Mouse (Mus musculus): ENCODE results near the gene Zdhhc14.

The Zdhhc14 gene

GRCm38 (mm10) chr17:5504969-5505368 is 12.6 kb downstream of the Zdhhc14 start:
- no peak for DNase-seq (ENCODE audit: inconsistent ontology term)

GRCm38 (mm10) chr17:5506553-5506952 is 14.2 kb downstream of the Zdhhc14 start:
- peak; percentile 14 for DNase-seq (ENCODE audit: inconsistent ontology term)

GRCm38 (mm10) chr17:5506988-5507387 is 14.6 kb downstream of the Zdhhc14 start:
- DNase-seq (ENCODE audit: inconsistent ontology term): no peak

- DNase-seq (ENCODE audit: inconsistent ontology term): no peak
Measured at GRCm38 (mm10) chr17:5508030-5508429, 15.7 kb downstream of the Zdhhc14 start.

GRCm38 (mm10) chr17:5510564-5510963 is 18.2 kb downstream of the Zdhhc14 start:
- DNase-seq (ENCODE audit: inconsistent ontology term): no peak

- no peak for DNase-seq (ENCODE audit: inconsistent ontology term)
Measured at GRCm38 (mm10) chr17:5511724-5512123, 19.4 kb downstream of the Zdhhc14 start.

- DNase-seq (ENCODE audit: inconsistent ontology term): no peak
Measured at GRCm38 (mm10) chr17:5519466-5519865, 27.1 kb downstream of the Zdhhc14 start.

GRCm38 (mm10) chr17:5519910-5520592 is 27.7 kb downstream of the Zdhhc14 start:
- no peak for DNase-seq (ENCODE audit: inconsistent ontology term)

- no peak for DNase-seq (ENCODE audit: inconsistent ontology term)
Measured at GRCm38 (mm10) chr17:5521532-5521931, 29.2 kb downstream of the Zdhhc14 start.

- no peak for DNase-seq (ENCODE audit: inconsistent ontology term)
Measured at GRCm38 (mm10) chr17:5529552-5529951, 37.2 kb downstream of the Zdhhc14 start.

- no peak for DNase-seq (ENCODE audit: inconsistent ontology term)
Measured at GRCm38 (mm10) chr17:5532816-5533215, 40.5 kb downstream of the Zdhhc14 start.

- no peak for DNase-seq (ENCODE audit: inconsistent ontology term)
Measured at GRCm38 (mm10) chr17:5535357-5535756, 43.0 kb downstream of the Zdhhc14 start.

GRCm38 (mm10) chr17:5536259-5537094 is 44.1 kb downstream of the Zdhhc14 start:
- no peak for DNase-seq (ENCODE audit: inconsistent ontology term)

GRCm38 (mm10) chr17:5537095-5537575 is 44.8 kb downstream of the Zdhhc14 start:
- peak; percentile 60 for DNase-seq (ENCODE audit: inconsistent ontology term)

GRCm38 (mm10) chr17:5542177-5542576 is 49.8 kb downstream of the Zdhhc14 start:
- no peak for DNase-seq (ENCODE audit: inconsistent ontology term)

GRCm38 (mm10) chr17:5544065-5544464 is 51.7 kb downstream of the Zdhhc14 start:
- no peak for DNase-seq (ENCODE audit: inconsistent ontology term)

GRCm38 (mm10) chr17:5545065-5545464 is 52.7 kb downstream of the Zdhhc14 start:
- no peak for DNase-seq (ENCODE audit: inconsistent ontology term)

GRCm38 (mm10) chr17:5548546-5548945 is 56.2 kb downstream of the Zdhhc14 start:
- DNase-seq (ENCODE audit: inconsistent ontology term): no peak

GRCm38 (mm10) chr17:5549460-5549859 is 57.1 kb downstream of the Zdhhc14 start:
- no peak for DNase-seq (ENCODE audit: inconsistent ontology term)

GRCm38 (mm10) chr17:5550444-5550843 is 58.1 kb downstream of the Zdhhc14 start:
- DNase-seq (ENCODE audit: inconsistent ontology term): no peak

GRCm38 (mm10) chr17:5551136-5551535 is 58.8 kb downstream of the Zdhhc14 start:
- no peak for DNase-seq (ENCODE audit: inconsistent ontology term)

GRCm38 (mm10) chr17:5552036-5552760 is 59.8 kb downstream of the Zdhhc14 start:
- no peak for DNase-seq (ENCODE audit: inconsistent ontology term)
